Mouse (Mus musculus) urinary bladder, postnatal 10 days (tissue): ENCODE data around the gene Gm20814.
"Not testable (repeated sequence)": the region's sequence is repeated elsewhere in the genome, so short reads cannot be mapped to it uniquely, and the experiment has no call there.

Experiments used
- DNase-seq: peaks from one replicate; pipeline ENCODE4 v3.0.0; 2022; ENCODE audit warnings: low spot score

Gm20814 gene

GRCm38 (mm10) chrY:75195556-75195955 lies at the start of gene Gm20814:
Gm20814 (plus strand) TSS chrY:75195856.
- not testable (repeated sequence) for DNase-seq
